Mouse (Mus musculus) midbrain, embryonic 12.5 days (tissue): ENCODE results near the gene Ndufb3. TPM values are rescaled to one million over a fixed set of nuclear protein-coding genes. Genes with fewer than 3 reads are reported as not detected.
"Not testable (repeated sequence)": the region's sequence is repeated elsewhere in the genome, so short reads cannot be mapped to it uniquely, and the experiment has no call there.

Experiments used
- ATAC-seq: fragments of 200-750 bp; cut with Nextera tagmentation; 2 replicates; pipeline ENCODE4 v1.8.0; 2017; ENCODE audit warnings: low read depth, moderate TSS enrichment, moderate library complexity; ENCODE audit not compliant: low FRiP score
- H3K27ac ChIP-seq: fragments of 300-500 bp; sonication (generic); replicated peaks from 2 replicates; pipeline ENCODE4 v1.5.1; 2016; ENCODE audit warnings: mild to moderate bottlenecking
- H3K27me3 ChIP-seq: fragments of 300-500 bp; sonication (generic); 2 replicates; pipeline ENCODE4 v1.6.1; 2016; ENCODE audit warnings: mild to moderate bottlenecking
- H3K36me3 ChIP-seq: fragments of 300-500 bp; sonication (generic); 2 replicates; pipeline ENCODE4 v1.6.1; 2016
- H3K4me1 ChIP-seq: fragments of 300-500 bp; sonication (generic); 2 replicates; pipeline ENCODE4 v1.6.1; 2016
- H3K4me2 ChIP-seq: fragments of 300-500 bp; sonication (generic); replicated peaks from 2 replicates; pipeline ENCODE4 v1.6.1; 2016; ENCODE audit warnings: mild to moderate bottlenecking, moderate library complexity
- H3K4me3 ChIP-seq: fragments of 300-500 bp; sonication (generic); 2 replicates; pipeline ENCODE4 v1.5.1; 2016; ENCODE audit warnings: mild to moderate bottlenecking
- H3K9ac ChIP-seq: fragments of 300-500 bp; sonication (generic); replicated peaks from 2 replicates; pipeline ENCODE4 v1.6.1; 2016; ENCODE audit warnings: mild to moderate bottlenecking, moderate library complexity
- H3K9me3 ChIP-seq: fragments of 300-500 bp; sonication (generic); 2 replicates; pipeline ENCODE4 v1.6.1; 2016; ENCODE audit warnings: mild to moderate bottlenecking
- WGBS: fragments of 180-500 bp; shearing (Covaris S2); methylation state at CpG from one replicate; pipeline ENCODE4 v1.1.7; 2016; 5-methylcytosine and 5-hydroxymethylcytosine counted together
- polyA plus RNA-seq: library from polyadenylated mRNA; unstranded; fragments of >200 nt; fragmentation: Nextera tagmentation; extraction: Ambion mirVana; gene quantifications from 2 replicates; pipeline ENCODE4 v1.2.1, GENCODE M21; 2016

The Ndufb3 gene
- 146 and 161 TPM in 2 replicates for polyA plus RNA-seq

- peak; percentile 99 for ATAC-seq
- Histone ChIP-seq H3K4me2 (peak within 1 kb of the TSS; percentile 82), H3K27me3 (no peaks in the 10 kb centered on the region), H3K36me3 (peaks cover 6% of the 10 kb centered on the region; the same call in 1 of the 2 replicates), H3K4me1 (peaks cover 12% of the 10 kb centered on the region), H3K4me3 (peak within 1 kb of the TSS; percentile 90), H3K9ac (peak within 1 kb of the TSS; percentile 87), H3K27ac (peak within 1 kb of the TSS; percentile 70), H3K9me3 (no peaks in the 10 kb centered on the region)
- under 1% methylated on average over 40 of the region's 41 CpGs for WGBS
These were observed at the start of gene Ndufb3, which contains the start of gene Fam126b for GRCm38 (mm10) chr1:58586171-58586997. TSS of gene Ndufb3 (plus strand) at chr1:58586384. TSS of gene Fam126b (minus strand) at chr1:58586323.

- Histone ChIP-seq H3K9ac (no peak overlapping the region), H3K27ac (no peak overlapping the region), H3K36me3 (peaks cover 61% of the 10 kb centered on the region), H3K4me2 (no peak overlapping the region), H3K9me3 (no peaks in the 10 kb centered on the region), H3K4me3 (no peak overlapping the region), H3K4me1 (no peaks in the 10 kb centered on the region), H3K27me3 (no peaks in the 10 kb centered on the region)
- ATAC-seq, result no peak
- WGBS, result 85% methylated on average over 1 of the region's 1 CpGs
These were observed 44.8 kb upstream of the Ndufb3 start for GRCm38 (mm10) chr1:58541386-58541785.

GRCm38 (mm10) chr1:58560370-58560769, 25.8 kb upstream of the Ndufb3 start:
- not testable (repeated sequence) for H3K27ac ChIP-seq, H3K4me2 ChIP-seq, H3K27me3 ChIP-seq, H3K9me3 ChIP-seq, H3K4me3 ChIP-seq, ATAC-seq, H3K9ac ChIP-seq, H3K4me1 ChIP-seq
- WGBS, result 93% methylated on average over 6 of the region's 6 CpGs
- H3K36me3 ChIP-seq, result peaks cover 17% of the 10 kb centered on the region

DNA sequence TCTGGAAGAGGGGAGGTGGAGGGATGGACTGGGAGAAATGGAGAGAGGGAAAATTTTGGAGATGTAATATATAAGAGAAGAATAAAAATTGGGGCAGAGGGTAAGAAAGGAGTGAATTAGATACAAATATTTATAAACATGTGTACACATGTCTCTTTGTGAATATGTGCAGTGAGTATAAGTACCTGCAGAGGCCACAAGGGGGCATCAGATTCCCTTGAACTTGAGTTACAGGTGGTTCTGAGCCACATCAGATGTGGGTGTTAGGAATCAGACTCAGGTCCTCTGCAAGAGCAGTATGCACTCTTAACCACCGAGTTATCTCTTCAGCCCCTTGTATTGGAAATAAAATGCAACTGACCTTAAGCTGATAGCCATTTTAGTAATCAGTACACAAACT, 23.7 kb upstream of the Ndufb3 start:
- no peaks in the 10 kb centered on the region for H3K9me3 ChIP-seq
- no peaks in the 10 kb centered on the region for H3K4me1 ChIP-seq
- H3K9ac ChIP-seq, result no peak overlapping the region
- ATAC-seq, result no peak
- no peak overlapping the region for H3K4me3 ChIP-seq
- H3K27me3 ChIP-seq, result no peaks in the 10 kb centered on the region
- no peak overlapping the region for H3K27ac ChIP-seq
- no peak overlapping the region for H3K4me2 ChIP-seq
- 95% methylated on average over 1 of the region's 1 CpGs for WGBS
- peaks cover 17% of the 10 kb centered on the region for H3K36me3 ChIP-seq

GRCm38 (mm10) chr1:58564981-58565380, 21.2 kb upstream of the Ndufb3 start:
- Histone ChIP-seq H3K4me1 (no peaks in the 10 kb centered on the region), H3K27ac (no peak overlapping the region), H3K36me3 (peaks cover 14% of the 10 kb centered on the region), H3K4me3 (no peak overlapping the region), H3K9me3 (no peaks in the 10 kb centered on the region), H3K27me3 (no peaks in the 10 kb centered on the region), H3K4me2 (no peak overlapping the region), H3K9ac (no peak overlapping the region)
- no peak for ATAC-seq
- 91% methylated on average over 5 of the region's 5 CpGs for WGBS

- no peaks in the 10 kb centered on the region for H3K9me3 ChIP-seq
- H3K27ac ChIP-seq, result no peak overlapping the region
- 0 out of 2 replicates have a peak, but pooled peaks cover 2% of the 10 kb centered on the region for H3K4me1 ChIP-seq
- H3K27me3 ChIP-seq, result no peaks in the 10 kb centered on the region
- no peak overlapping the region for H3K9ac ChIP-seq
- no peak overlapping the region for H3K4me3 ChIP-seq
- ATAC-seq, result no peak
- peaks cover 9% of the 10 kb centered on the region; the same call in 1 of the 2 replicates for H3K36me3 ChIP-seq
- H3K4me2 ChIP-seq, result no peak overlapping the region
These were observed 19.6 kb upstream of the Ndufb3 start for GRCm38 (mm10) chr1:58566621-58567020.

DNA sequence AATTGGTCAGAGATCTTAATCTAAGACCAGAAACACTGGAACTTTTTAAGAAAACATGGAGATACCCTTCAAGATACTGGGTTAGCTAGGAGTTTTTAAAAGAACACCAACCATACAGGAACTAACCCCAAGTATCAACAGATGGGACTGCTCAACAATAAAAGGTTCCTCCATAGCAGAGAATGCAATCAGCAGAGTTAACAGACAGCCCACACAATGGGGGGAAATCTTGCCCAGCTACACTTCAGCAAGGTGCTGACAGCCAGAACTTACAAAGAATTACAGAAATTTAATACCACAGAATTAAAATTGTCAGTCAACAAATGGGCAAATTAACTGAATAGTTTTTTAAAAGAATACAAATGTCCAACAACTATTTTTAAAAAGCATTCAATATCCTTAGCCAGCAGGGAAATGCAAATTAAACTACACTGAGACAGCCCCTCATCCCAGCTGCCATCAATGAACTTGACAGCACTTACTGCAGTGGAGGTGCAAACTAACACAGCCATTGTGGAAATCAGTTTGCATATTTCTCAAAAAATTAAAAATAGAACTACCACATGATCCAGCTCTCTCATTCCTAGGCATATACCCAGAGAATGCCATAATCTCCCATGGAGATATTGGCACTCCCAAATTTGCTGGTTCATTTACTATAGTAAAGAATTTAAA, 17.6 kb upstream of the Ndufb3 start:
- no peak for ATAC-seq
- H3K4me2 ChIP-seq, result no peak overlapping the region
- H3K9ac ChIP-seq, result no peak overlapping the region
- H3K4me1 ChIP-seq, result 0 out of 2 replicates have a peak, but pooled peaks cover 2% of the 10 kb centered on the region
- H3K27me3 ChIP-seq, result no peaks in the 10 kb centered on the region
- no peaks in the 10 kb centered on the region for H3K36me3 ChIP-seq
- no peak overlapping the region for H3K27ac ChIP-seq
- H3K4me3 ChIP-seq, result no peak overlapping the region
- H3K9me3 ChIP-seq, result no peaks in the 10 kb centered on the region

GRCm38 (mm10) chr1:58570437-58570836, 15.7 kb upstream of the Ndufb3 start:
- ATAC-seq, result no peak
- no peak overlapping the region for H3K27ac ChIP-seq
- no peak overlapping the region for H3K9ac ChIP-seq
- WGBS, result 45% methylated on average over 4 of the region's 4 CpGs
- H3K9me3 ChIP-seq, result no peaks in the 10 kb centered on the region
- no peak overlapping the region for H3K4me2 ChIP-seq
- no peaks in the 10 kb centered on the region for H3K36me3 ChIP-seq
- no peak overlapping the region for H3K4me3 ChIP-seq
- 0 out of 2 replicates have a peak, but pooled peaks cover 2% of the 10 kb centered on the region for H3K4me1 ChIP-seq
- H3K27me3 ChIP-seq, result no peaks in the 10 kb centered on the region

- Histone ChIP-seq H3K4me2 (no peak overlapping the region), H3K9me3 (no peaks in the 10 kb centered on the region), H3K9ac (no peak overlapping the region), H3K4me3 (no peak overlapping the region), H3K36me3 (no peaks in the 10 kb centered on the region), H3K27me3 (no peaks in the 10 kb centered on the region), H3K4me1 (no peaks in the 10 kb centered on the region), H3K27ac (no peak overlapping the region)
- WGBS, result 92% methylated on average over 2 of the region's 2 CpGs
- no peak for ATAC-seq
These were observed 7.0 kb upstream of the Ndufb3 start for GRCm38 (mm10) chr1:58579179-58579578.

- ATAC-seq, result no peak
- H3K4me3 ChIP-seq, result no peak overlapping the region
- H3K27ac ChIP-seq, result no peak overlapping the region
- H3K9ac ChIP-seq, result no peak overlapping the region; the same call in 1 of the 2 replicates
- H3K36me3 ChIP-seq, result no peaks in the 10 kb centered on the region
- no peaks in the 10 kb centered on the region for H3K27me3 ChIP-seq
- H3K4me1 ChIP-seq, result peaks cover 12% of the 10 kb centered on the region
- H3K9me3 ChIP-seq, result no peaks in the 10 kb centered on the region
- 90% methylated on average over 1 of the region's 1 CpGs for WGBS
- H3K4me2 ChIP-seq, result no peak overlapping the region
These were observed 3.6 kb upstream of the Ndufb3 start for GRCm38 (mm10) chr1:58582611-58583010.

DNA sequence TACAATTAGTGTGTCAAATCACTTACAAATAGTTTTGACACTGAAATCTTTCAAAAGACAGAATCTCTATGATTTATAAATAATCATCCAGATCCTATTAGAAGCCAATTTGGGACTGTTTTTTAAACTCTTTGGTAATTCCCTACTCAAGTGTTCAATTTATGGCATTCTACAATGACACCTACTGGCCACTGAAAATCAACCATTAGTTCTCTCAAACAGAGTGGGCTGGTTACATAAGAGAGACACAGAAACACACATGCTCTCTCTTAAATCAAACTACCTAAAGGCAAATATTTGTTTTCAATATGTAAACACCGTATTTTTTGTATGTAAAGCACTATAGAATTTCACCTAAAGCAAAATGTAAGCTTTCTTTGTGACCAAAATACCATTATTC, 1.9 kb upstream of the Ndufb3 start:
- Histone ChIP-seq H3K27me3 (no peaks in the 10 kb centered on the region), H3K36me3 (no peaks in the 10 kb centered on the region), H3K9me3 (no peaks in the 10 kb centered on the region), H3K9ac (no peak overlapping the region), H3K4me1 (peaks cover 12% of the 10 kb centered on the region), H3K4me2 (no peak overlapping the region), H3K4me3 (no peak overlapping the region), H3K27ac (no peak overlapping the region)
- ATAC-seq, result no peak
- 74% methylated on average over 1 of the region's 1 CpGs for WGBS
